Mouse (Mus musculus) B cell, adult 67 days (primary cell): Measurements from ENCODE around the gene Gm8257. TPM values are rescaled to one million over a fixed set of nuclear protein-coding genes. Genes with fewer than 3 reads are reported as not detected.

Experiments used
- total RNA-seq, 2 experiments: library from RNA; stranded (reverse); gene quantifications; 4 replicates each; pipeline ENCODE4 v1.2.4; 2023

Gm8257 gene
- total RNA-seq, result not detected

GRCm38 (mm10) chr14:44706356-44706755, at the start of gene Gm8257:
Gene Gm8257 (minus strand): TSS chr14:44706456.

GRCm38 (mm10) chr14:44750240-44750639, 44.0 kb upstream of the Gm8257 start, which contains the start of gene Gm8267:
Gene Gm8267 (minus strand): TSS chr14:44750340.

GRCm38 (mm10) chr14:44627737-44628136, 78.5 kb downstream of the Gm8257 start, which contains the start of gene Gm5624:
Gene Gm5624 (minus strand): TSS chr14:44627938.

Other genes with a start within 250 kb of the Gm8257 start
- gene BC061237, start 214.0 kb downstream of the Gm8257 start, total RNA-seq, result not detected
- not detected for gene Gm17093, start 188.2 kb downstream of the Gm8257 start, total RNA-seq
- not detected for gene Gm8247, start 123.3 kb downstream of the Gm8257 start, total RNA-seq
- not detected for gene Gm5624, start 78.5 kb downstream of the Gm8257 start, total RNA-seq
- not detected for gene Gm8267, start 43.9 kb upstream of the Gm8257 start, total RNA-seq
- not detected for gene Ptgdr, start 152.9 kb upstream of the Gm8257 start, total RNA-seq